Mouse (Mus musculus) heart, embryonic 16.5 days (tissue): Measurements from ENCODE around the gene Cntnap5a. TPM values are rescaled to one million over a fixed set of nuclear protein-coding genes. Genes with fewer than 3 reads are reported as not detected.

Experiments used
- ATAC-seq: fragments of 200-750 bp; cut with Nextera tagmentation; replicated peaks from 2 replicates; pipeline ENCODE4 v1.8.0; 2017; ENCODE audit warnings: moderate number of reproducible peaks; ENCODE audit not compliant: insufficient read depth, low FRiP score; ENCODE audit errors: extremely low read depth
- H3K27ac ChIP-seq: fragments of 300-500 bp; sonication (generic); 2 replicates; pipeline ENCODE4 v1.5.1; 2014; ENCODE audit warnings: mild to moderate bottlenecking, low read length, control low read depth, moderate library complexity
- H3K27me3 ChIP-seq: fragments of 300-500 bp; sonication (generic); 2 replicates; pipeline ENCODE4 v1.6.1; 2014; ENCODE audit warnings: low read length, mixed read lengths; ENCODE audit not compliant: control insufficient read depth, insufficient read depth
- H3K36me3 ChIP-seq: fragments of 300-500 bp; sonication (generic); 2 replicates; pipeline ENCODE4 v1.6.1; 2014; ENCODE audit not compliant: control insufficient read depth, insufficient read depth
- H3K4me1 ChIP-seq: fragments of 300-500 bp; sonication (generic); 2 replicates; pipeline ENCODE4 v1.6.1; 2014; ENCODE audit warnings: low read length, mixed read lengths; ENCODE audit not compliant: control insufficient read depth, insufficient read depth
- H3K4me2 ChIP-seq: fragments of 300-500 bp; sonication (generic); 2 replicates; pipeline ENCODE4 v1.6.1; 2014; ENCODE audit warnings: low read depth, mild to moderate bottlenecking, control low read depth, low read length
- H3K4me3 ChIP-seq: fragments of 300-500 bp; sonication (generic); 2 replicates; pipeline ENCODE4 v1.5.1; 2014; ENCODE audit warnings: mild to moderate bottlenecking, control low read depth, low read length
- H3K9ac ChIP-seq: fragments of 300-500 bp; sonication (generic); 2 replicates; pipeline ENCODE4 v1.6.1; 2014; ENCODE audit warnings: low read length, control low read depth
- H3K9me3 ChIP-seq: fragments of 300-500 bp; sonication (generic); replicated peaks from 2 replicates; pipeline ENCODE4 v1.6.1; 2016; ENCODE audit warnings: low read length; ENCODE audit not compliant: control insufficient read depth
- WGBS: fragments of 180-500 bp; shearing (Covaris S2); extraction: QIAGEN DNeasy Blood & Tissue Kit; methylation state at CpG from one replicate; pipeline ENCODE4 v1.1.7; 2014; 5-methylcytosine and 5-hydroxymethylcytosine counted together
- polyA plus RNA-seq: library from polyadenylated mRNA; unstranded; fragments of >200 nt; fragmentation: Nextera tagmentation; extraction: Ambion mirVana; gene quantifications from 2 replicates; pipeline ENCODE4 v1.2.1, GENCODE M21; 2015

Gene Cntnap5a
- polyA plus RNA-seq, 1 experiment from 2014 or later: not detected

DNA sequence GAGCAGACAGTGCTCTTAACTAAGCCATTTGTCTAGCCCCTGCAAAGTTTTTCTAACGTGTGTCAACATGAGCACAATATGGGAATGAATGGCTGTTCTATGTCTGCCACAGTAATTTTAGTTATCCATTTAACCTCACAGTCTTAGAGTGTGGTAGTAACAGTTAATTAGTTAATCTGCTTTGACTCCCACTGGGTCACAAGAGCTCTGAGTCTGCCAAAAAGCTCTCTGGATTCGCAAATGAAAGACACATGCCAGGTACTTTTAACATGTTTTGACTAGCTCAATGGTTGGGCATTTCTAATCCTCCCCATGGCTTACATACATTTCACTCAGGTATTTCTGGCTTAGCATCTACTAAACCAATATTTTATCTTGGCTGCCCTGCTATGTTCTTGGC is 163.0 kb downstream of the Cntnap5a start:
- no peak overlapping the region for H3K4me3 ChIP-seq
- no peaks in the 10 kb centered on the region for H3K27me3 ChIP-seq
- no peak overlapping the region for H3K4me2 ChIP-seq
- no peak for ATAC-seq
- no peaks in the 10 kb centered on the region for H3K36me3 ChIP-seq
- no peaks in the 10 kb centered on the region for H3K9me3 ChIP-seq
- no peak overlapping the region for H3K27ac ChIP-seq
- 50% methylated on average over 2 of the region's 2 CpGs for WGBS
- 0 out of 2 replicates have a peak, but pooled peaks cover 3% of the 10 kb centered on the region for H3K4me1 ChIP-seq
- no peak overlapping the region for H3K9ac ChIP-seq

DNA sequence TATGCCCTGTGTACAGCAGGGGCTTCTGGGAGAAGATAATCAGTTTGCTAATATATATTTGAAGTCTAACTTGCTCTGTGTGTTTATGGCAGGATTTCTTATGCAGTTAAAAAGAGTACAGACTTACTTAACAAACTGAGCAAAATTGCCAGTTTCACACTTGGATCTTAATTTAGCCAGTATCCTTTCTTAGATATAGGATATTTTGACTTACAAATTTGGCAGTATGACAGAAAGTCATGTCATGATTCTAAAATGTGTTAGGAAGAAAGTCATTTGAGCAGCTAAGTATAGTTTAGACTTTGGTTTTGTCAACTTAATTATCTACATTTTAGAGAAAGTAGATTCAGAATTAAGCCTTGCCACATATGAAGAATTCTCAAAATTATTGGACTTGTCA is 167.7 kb downstream of the Cntnap5a start:
- Histone ChIP-seq H3K9ac (no peak overlapping the region), H3K4me1 (no peaks in the 10 kb centered on the region), H3K27me3 (no peaks in the 10 kb centered on the region), H3K4me3 (no peak overlapping the region), H3K9me3 (no peaks in the 10 kb centered on the region), H3K36me3 (no peaks in the 10 kb centered on the region), H3K4me2 (no peak overlapping the region), H3K27ac (no peak overlapping the region)
- ATAC-seq: no peak

DNA sequence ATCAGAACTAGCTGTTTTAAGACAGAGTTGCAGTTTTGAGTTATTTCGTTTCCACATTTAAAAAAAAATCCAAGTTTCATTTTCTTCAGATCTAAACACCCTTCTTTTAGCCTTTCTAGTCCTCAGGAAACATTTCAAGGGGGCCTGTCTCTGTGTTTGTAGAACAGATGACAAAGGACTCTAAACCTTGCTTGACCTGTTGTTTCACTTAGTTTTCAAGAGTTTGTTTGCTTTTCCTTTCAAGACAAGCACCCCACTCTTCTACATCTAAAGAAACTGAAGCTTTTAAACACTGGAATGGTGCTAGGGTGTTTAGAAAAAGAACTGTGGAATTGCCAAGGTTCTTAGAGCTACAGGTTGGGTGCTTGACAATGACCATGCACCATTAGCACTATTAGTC is 233.8 kb downstream of the Cntnap5a start:
- Histone ChIP-seq H3K36me3 (no peaks in the 10 kb centered on the region), H3K4me1 (no peaks in the 10 kb centered on the region), H3K4me3 (no peak overlapping the region), H3K27me3 (no peaks in the 10 kb centered on the region), H3K9ac (no peak overlapping the region), H3K27ac (no peak overlapping the region), H3K9me3 (peaks cover 6% of the 10 kb centered on the region; the same call in 1 of the 2 replicates), H3K4me2 (no peak overlapping the region)
- ATAC-seq: no peak
- 47% methylated on average over 1 of the region's 1 CpGs for WGBS

DNA sequence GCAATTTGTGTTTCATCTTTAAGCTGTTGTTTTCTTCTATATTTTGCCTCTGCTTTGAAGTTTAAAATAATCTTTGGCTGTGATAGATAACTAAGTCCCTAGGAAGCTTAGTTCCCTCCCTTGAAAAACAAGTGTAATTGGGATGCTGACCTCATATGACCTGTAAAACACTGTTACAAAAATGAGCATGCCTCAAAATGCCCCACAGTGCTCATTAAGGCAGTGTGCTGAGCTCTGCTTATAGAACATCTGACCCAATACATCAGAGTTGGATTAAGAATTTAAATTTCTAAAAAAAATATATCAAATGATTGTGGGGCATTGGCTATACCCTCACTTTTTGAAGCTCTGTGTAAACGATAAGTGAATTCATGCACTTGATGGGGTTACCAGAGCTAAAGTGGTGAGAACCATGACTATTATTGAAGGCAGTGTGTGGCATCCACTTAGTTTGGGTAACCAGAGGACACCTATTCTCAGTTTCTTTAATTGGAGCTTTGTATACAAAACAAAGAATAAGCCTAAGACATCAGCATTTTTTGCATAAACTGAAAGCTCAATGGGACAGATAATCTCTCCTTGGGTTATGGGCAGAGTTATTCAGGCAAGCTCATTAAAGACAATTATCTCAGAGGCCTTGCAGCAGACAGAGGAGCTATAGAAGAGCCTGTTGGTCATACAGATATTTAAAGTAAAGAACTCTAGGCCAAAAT is 241.6 kb downstream of the Cntnap5a start:
- H3K4me1 ChIP-seq: 0 out of 2 replicates have a peak, but pooled peaks cover 2% of the 10 kb centered on the region
- no peak for ATAC-seq
- H3K4me3 ChIP-seq: no peak overlapping the region
- 85% methylated on average over 1 of the region's 1 CpGs for WGBS
- no peaks in the 10 kb centered on the region for H3K36me3 ChIP-seq
- H3K9me3 ChIP-seq: no peaks in the 10 kb centered on the region
- no peak overlapping the region for H3K27ac ChIP-seq
- H3K9ac ChIP-seq: no peak overlapping the region
- H3K27me3 ChIP-seq: no peaks in the 10 kb centered on the region
- H3K4me2 ChIP-seq: no peak overlapping the region

DNA sequence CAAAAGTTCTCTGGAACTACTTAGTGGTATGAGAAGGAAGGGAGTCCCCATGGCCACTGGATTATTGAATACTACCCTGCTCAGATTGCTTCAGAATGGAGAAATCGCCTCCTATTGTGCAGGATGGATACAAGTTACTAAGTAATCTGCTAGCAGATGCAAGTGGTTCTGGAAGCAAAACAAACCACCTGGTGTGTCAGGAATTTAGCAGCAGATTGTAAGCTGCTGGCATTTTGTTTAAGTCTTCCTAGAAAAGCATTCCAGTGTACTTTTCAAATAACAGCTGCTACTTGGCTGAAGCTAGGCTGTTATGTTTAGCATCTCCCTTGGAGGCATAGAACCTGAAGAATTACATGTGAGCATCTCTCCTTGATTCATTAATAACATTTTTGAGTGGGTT is 247.5 kb downstream of the Cntnap5a start:
- H3K27ac ChIP-seq: no peak overlapping the region
- no peaks in the 10 kb centered on the region for H3K9me3 ChIP-seq
- H3K4me3 ChIP-seq: no peak overlapping the region
- H3K4me2 ChIP-seq: no peak overlapping the region
- no peak for ATAC-seq
- no peaks in the 10 kb centered on the region for H3K27me3 ChIP-seq
- 49% methylated on average over 1 of the region's 1 CpGs for WGBS
- no peaks in the 10 kb centered on the region for H3K36me3 ChIP-seq
- no peak overlapping the region for H3K9ac ChIP-seq
- 0 out of 2 replicates have a peak, but pooled peaks cover 2% of the 10 kb centered on the region for H3K4me1 ChIP-seq

DNA sequence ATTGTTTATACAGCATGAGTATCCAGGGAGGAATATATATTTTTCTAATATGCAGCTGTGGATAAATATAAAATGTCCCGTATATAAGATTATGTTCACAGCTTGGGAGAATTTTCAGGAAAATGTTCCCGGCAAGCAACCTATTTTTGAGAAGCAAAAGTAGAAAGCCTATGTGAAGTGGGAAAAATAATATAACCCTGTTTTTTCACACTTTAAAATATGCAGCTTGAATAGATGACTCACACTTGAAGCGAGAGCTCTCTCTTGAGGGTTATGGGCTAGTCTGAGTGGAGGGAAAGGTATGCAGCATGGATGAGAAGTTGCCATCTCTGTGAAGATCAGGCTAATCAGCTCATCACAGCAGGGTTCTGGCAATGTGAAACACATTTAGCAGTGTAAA is 261.3 kb downstream of the Cntnap5a start:
- 85% methylated on average over 3 of the region's 3 CpGs for WGBS
- H3K4me2 ChIP-seq: no peak overlapping the region
- H3K36me3 ChIP-seq: no peaks in the 10 kb centered on the region
- H3K4me3 ChIP-seq: no peak overlapping the region
- no peaks in the 10 kb centered on the region for H3K4me1 ChIP-seq
- H3K9ac ChIP-seq: no peak overlapping the region
- no peaks in the 10 kb centered on the region for H3K27me3 ChIP-seq
- no peak for ATAC-seq
- no peak overlapping the region for H3K27ac ChIP-seq
- H3K9me3 ChIP-seq: no peaks in the 10 kb centered on the region

DNA sequence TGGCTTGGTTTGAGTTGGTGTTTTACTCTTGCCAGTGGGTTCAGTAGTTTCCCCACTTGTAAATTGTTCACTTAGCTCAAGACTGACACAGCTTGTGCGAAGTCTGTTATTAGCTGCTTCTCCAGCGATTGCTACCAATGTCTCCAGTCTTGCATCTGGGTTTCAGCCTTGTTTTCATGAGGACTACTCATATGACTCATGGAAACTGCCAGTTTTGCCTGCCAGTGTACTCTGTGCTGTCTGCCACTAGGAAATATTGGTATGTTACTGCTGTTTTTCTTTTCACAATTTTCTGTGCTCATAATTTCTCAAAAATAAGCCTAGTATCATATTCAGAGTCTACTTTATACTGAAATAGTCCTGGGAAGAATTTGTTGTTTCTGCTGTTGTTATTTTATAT is 272.0 kb downstream of the Cntnap5a start:
- 88% methylated on average over 2 of the region's 2 CpGs for WGBS
- H3K4me2 ChIP-seq: no peak overlapping the region
- no peaks in the 10 kb centered on the region for H3K27me3 ChIP-seq
- no peaks in the 10 kb centered on the region for H3K4me1 ChIP-seq
- H3K4me3 ChIP-seq: no peak overlapping the region
- H3K36me3 ChIP-seq: no peaks in the 10 kb centered on the region
- H3K27ac ChIP-seq: no peak overlapping the region
- H3K9me3 ChIP-seq: no peaks in the 10 kb centered on the region
- no peak overlapping the region for H3K9ac ChIP-seq
- ATAC-seq: no peak

DNA sequence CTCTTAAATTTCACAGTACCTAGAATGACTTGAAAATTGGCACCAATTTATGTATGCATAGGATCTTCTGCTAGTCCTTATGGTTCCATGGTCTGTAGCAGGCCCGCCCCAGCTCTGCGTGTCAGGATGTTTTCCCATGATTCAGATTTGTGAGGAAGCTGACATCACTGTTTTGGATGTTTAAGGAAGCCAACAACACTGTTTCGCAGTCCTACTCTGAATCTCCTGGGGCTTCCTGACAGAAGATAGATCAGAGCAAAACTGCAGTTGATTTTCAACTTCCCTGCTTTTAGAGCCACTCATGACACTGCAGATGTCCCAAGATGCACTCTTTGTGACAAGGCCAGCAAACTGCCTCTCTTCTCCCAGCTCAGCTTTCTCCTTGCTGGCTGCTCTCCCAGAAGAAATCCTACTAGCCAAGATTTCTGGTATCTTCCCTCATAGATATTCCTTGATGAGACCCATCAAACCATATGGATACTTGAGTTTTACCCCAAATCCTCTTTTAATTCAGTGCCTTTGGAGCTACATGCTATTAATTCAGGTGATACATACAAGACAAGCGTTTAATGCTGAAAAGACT is 280.5 kb downstream of the Cntnap5a start:
- 72% methylated on average over 4 of the region's 4 CpGs for WGBS
- ATAC-seq: no peak
- Histone ChIP-seq H3K9ac (no peak overlapping the region), H3K27ac (no peak overlapping the region), H3K4me1 (no peaks in the 10 kb centered on the region), H3K4me3 (no peak overlapping the region), H3K27me3 (no peaks in the 10 kb centered on the region), H3K9me3 (no peaks in the 10 kb centered on the region), H3K36me3 (no peaks in the 10 kb centered on the region), H3K4me2 (no peak overlapping the region)

DNA sequence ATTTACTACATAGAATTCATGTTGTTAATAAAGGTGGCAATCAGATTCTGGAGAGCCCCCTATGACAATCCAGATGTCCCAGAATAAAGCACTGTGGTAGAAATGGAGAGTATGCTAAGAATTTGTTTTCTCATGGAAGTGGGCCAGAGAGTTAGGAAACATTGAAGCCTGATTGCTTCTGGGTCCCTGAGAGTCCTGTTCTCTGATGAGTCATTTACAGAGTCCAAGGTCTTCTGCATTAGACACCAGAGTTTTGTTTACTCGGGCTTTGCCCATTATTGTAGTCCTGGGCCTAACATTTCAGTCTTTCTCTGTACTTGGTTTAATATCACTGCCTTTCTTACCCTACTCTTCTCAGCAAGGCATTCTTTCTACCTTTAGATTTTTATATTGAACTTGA is 305.6 kb downstream of the Cntnap5a start:
- no peak overlapping the region for H3K27ac ChIP-seq
- WGBS: 76% methylated on average over 1 of the region's 1 CpGs
- no peaks in the 10 kb centered on the region for H3K4me1 ChIP-seq
- H3K4me2 ChIP-seq: no peak overlapping the region
- H3K9me3 ChIP-seq: no peaks in the 10 kb centered on the region
- H3K27me3 ChIP-seq: no peaks in the 10 kb centered on the region
- no peak overlapping the region for H3K4me3 ChIP-seq
- no peaks in the 10 kb centered on the region for H3K36me3 ChIP-seq
- ATAC-seq: no peak
- no peak overlapping the region for H3K9ac ChIP-seq
